Mouse (Mus musculus): ENCODE measurements around the gene Herc4.

DNA sequence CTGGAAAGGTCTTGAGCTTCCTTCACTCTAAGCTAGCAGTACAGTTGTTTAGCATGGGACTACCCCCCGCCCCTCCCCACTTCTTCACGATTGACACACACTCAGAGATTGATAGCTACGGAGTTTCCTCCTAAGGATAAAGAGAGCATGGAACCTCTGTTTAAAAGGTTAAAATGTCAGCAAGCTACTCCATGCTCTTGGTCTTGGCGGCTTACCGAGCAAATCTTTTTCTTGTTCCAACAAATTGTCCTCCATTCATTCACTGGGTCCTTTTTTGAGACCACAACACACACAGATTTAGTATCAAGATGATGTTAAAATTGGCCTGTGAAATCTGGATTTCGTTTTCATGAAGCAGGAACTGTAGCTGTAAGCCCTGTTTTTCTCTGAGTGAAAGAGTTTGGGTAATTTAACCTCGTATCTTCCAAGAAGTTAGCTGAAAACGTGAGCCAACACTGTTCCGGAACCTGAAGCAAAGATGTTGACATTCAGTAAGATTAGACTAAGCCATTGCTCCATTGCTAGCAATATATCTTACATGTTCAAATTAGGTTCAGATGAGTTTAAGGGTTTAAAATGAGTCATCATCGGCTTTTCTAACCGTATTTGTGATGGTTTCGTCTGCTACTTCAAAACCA, 693 bp upstream of the Herc4 start:
- TF ChIP-seq CTCF (IDR thresholded peaks at IDR 0.05; ENCODE audit: control insufficient read depth, insufficient read depth, insufficient replicate concordance, low read depth, low read length) = no peak
- no peak for TF ChIP-seq POLR2A (IDR thresholded peaks at IDR 0.05; ENCODE audit: control insufficient read depth, low read depth, low read length)
